ENCODE assay signal across 7 mouse cellular contexts in the genomic region with DNA sequence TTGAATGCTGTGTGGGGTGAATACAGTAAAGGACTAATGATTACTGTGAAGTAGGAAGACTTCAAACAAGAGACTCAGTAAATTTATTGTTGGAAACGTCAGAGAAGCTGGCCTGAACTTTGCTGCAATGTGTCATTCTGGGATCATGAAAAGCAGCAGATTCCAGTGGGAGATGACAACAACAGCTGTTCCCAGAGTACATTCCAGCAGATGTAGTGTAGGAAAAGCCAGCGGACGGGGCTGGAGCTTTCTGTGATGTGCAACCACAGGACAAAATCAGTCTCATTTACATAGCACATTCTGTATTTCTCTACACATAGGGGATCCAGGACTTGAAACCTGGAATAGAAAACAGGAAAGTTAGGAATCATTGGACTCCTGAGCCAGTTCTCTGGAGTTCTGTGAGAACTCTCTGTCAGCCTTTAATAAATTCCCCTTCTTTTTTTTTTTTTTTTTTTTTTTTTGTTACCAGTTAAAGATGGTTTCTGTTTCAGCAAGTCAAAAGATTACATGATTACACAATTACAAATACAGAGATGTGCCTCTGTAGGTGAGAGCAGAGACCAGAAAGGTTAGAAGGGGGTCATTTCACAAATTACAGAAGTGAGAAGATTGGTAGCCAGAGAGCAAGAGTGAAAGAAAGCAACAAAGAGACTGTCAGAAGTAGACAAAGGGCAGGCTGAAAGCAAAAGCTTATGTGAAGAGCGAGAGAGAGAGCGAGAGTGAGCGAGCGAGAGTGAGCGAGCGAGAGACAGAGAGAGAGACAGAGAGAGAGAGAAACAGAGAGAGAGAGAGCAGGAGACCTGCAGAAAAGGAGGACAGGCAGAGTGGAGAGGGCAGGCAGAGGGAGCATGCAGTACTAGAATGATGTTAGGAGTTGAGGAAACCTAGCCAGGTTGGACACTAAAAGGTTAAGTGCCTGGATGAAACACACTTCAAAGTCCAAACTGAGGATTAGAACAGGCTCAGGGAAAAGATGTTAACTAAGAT.
DNase-seq lines count a peak whose midpoint lies in the region; ATAC-seq and TF ChIP-seq lines count a peak whose summit lies in the region.

No protein-coding gene starts in this region.

- WGBS in intestine, postnatal 0 days = 30% methylated on average over 9 of the region's 9 CpGs
- 15% methylated on average over 9 of the region's 9 CpGs for WGBS in midbrain, embryonic 15.5 days
- WGBS in cerebellum, adult 2 months = 49% methylated on average over 9 of the region's 9 CpGs

- TF ChIP-seq CTCF in intestine, postnatal 0 days (IDR thresholded peaks at IDR 0.05; ENCODE audit: low read depth) = no peak
- no peak for TF ChIP-seq CTCF in cerebellum, adult 2 months (IDR thresholded peaks at IDR 0.05; ENCODE audit: borderline replicate concordance, insufficient read depth, low read depth, low read length)

- no peaks in the 10 kb centered on the region for H3K9me3 ChIP-seq in intestine, postnatal 0 days (ENCODE audit: control insufficient read depth)
- no peaks in the 10 kb centered on the region for H3K9me3 ChIP-seq in midbrain, embryonic 15.5 days

- no peak for ATAC-seq in intestine, postnatal 0 days
- ATAC-seq in midbrain, embryonic 15.5 days (replicated peaks) = no peak
- no peak for ATAC-seq in cerebellum, adult (ENCODE audit: insufficient number of reproducible peaks, low FRiP score, low TSS enrichment)

- no peak for TF ChIP-seq POLR2A in cerebellum, adult 2 months (IDR thresholded peaks at IDR 0.05; ENCODE audit: borderline replicate concordance, insufficient read depth, low read length)

- no peaks in the 10 kb centered on the region for H3K27me3 ChIP-seq in intestine, postnatal 0 days (replicated peaks; ENCODE audit: control insufficient read depth, insufficient read depth, low read length)
- H3K27me3 ChIP-seq in midbrain, embryonic 15.5 days (replicated peaks) = no peaks in the 10 kb centered on the region
- no peaks in the 10 kb centered on the region for H3K27me3 ChIP-seq in cerebellum, adult 2 months (ENCODE audit: control insufficient read depth, insufficient read depth, low read length)

- peaks cover 9% of the 10 kb centered on the region; the same call in 1 of the 2 replicates for H3K4me1 ChIP-seq in intestine, postnatal 0 days (replicated peaks; ENCODE audit: control insufficient read depth, insufficient read depth, low read length)
- H3K4me1 ChIP-seq in midbrain, embryonic 15.5 days = peaks cover 8% of the 10 kb centered on the region; the same call in 1 of the 2 replicates
- H3K4me1 ChIP-seq in cerebellum, adult 2 months (ENCODE audit: control insufficient read depth, insufficient read depth, low read length) = no peaks in the 10 kb centered on the region

- H3K4me2 ChIP-seq in intestine, postnatal 0 days (replicated peaks; ENCODE audit: low read depth) = peak overlapping the region; percentile 54
- H3K4me2 ChIP-seq in midbrain, embryonic 15.5 days = peak overlapping the region; percentile 25; the same call in 1 of the 2 replicates

- peak overlapping the region; percentile 16; the same call in 1 of the 2 replicates for H3K4me3 ChIP-seq in intestine, postnatal 0 days (ENCODE audit: low read depth, low read length)
- H3K4me3 ChIP-seq in midbrain, embryonic 15.5 days = no peak overlapping the region
- no peak overlapping the region for H3K4me3 ChIP-seq in cerebellum, adult 2 months (replicated peaks; ENCODE audit: insufficient read depth, low read depth, low read length)

- H3K27ac ChIP-seq in intestine, postnatal 0 days (ENCODE audit: low read depth, low read length) = peak overlapping the region; percentile 35; the same call in 1 of the 2 replicates
- H3K27ac ChIP-seq in midbrain, embryonic 15.5 days = no peak overlapping the region
- H3K27ac ChIP-seq in cerebellum, adult 2 months (ENCODE audit: insufficient read depth, low read length) = no peak overlapping the region

- H3K9ac ChIP-seq in intestine, postnatal 0 days (ENCODE audit: low read depth, low read length) = no peak overlapping the region
- no peak overlapping the region for H3K9ac ChIP-seq in midbrain, embryonic 15.5 days

- H3K36me3 ChIP-seq in intestine, postnatal 0 days (ENCODE audit: control insufficient read depth, insufficient read depth) = no peaks in the 10 kb centered on the region
- H3K36me3 ChIP-seq in midbrain, embryonic 15.5 days (replicated peaks) = no peaks in the 10 kb centered on the region

- DNase-seq in embryo, embryonic 11.5 days (ENCODE audit: low read depth, low spot score) = peak; percentile 22
- peak; percentile 17 to 22 for DNase-seq in gastrocnemius, postnatal 36 days
- DNase-seq in cerebellum, adult 2 months = no peak
- no peak for DNase-seq in ovary, postnatal 36 days (ENCODE audit: low spot score)

- intact Hi-C loops in gastrocnemius, postnatal 36 days (cut with DNase I) = no loop called here

Comparison
In these comparisons a context has a peak if more than half of its experiments do, and no peak if none do; other contexts are left out.
1. DNase-seq: peak in embryo, embryonic 11.5 days (single experiment) and gastrocnemius, postnatal 36 days (2 of 2); none in cerebellum, adult 2 months (0 of 2) and ovary, postnatal 36 days (single experiment).